Mouse (Mus musculus) kidney, adult 8-10 months (tissue): ENCODE measurements around the gene Dmpk.
"Not testable (repeated sequence)": the region's sequence is repeated elsewhere in the genome, so short reads cannot be mapped to it uniquely, and the experiment has no call there.

ENCODE experiments used
- DNase-seq, 2 experiments: peaks; one replicate each; pipeline ENCODE4 v3.0.0; 2022

The Dmpk gene

GRCm38 (mm10) chr7:19083701-19084100 is at the start of gene Dmpk:
TSS of gene Dmpk (plus strand) at chr7:19083849.
- no peak for DNase-seq

DNA sequence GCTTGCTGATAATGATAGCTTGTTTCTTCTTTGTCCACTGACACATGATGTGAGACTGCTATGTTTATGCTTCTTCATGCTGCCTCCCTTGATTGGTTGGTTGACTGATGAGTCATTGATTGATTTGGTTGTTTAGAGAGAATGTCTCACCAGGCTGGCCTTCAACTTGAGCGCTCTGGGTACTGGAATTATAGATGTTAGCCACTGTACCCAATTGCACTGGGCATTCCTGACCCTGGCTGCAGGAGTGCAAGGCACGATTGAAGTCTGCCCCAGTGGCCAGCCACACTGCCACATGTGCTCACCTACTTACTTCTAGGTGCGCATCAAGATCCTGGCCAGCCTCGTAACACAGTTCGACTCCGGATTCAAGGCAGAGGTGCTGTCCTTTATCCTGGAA is 39.0 kb upstream of the Dmpk start:
- DNase-seq = no peak

DNA sequence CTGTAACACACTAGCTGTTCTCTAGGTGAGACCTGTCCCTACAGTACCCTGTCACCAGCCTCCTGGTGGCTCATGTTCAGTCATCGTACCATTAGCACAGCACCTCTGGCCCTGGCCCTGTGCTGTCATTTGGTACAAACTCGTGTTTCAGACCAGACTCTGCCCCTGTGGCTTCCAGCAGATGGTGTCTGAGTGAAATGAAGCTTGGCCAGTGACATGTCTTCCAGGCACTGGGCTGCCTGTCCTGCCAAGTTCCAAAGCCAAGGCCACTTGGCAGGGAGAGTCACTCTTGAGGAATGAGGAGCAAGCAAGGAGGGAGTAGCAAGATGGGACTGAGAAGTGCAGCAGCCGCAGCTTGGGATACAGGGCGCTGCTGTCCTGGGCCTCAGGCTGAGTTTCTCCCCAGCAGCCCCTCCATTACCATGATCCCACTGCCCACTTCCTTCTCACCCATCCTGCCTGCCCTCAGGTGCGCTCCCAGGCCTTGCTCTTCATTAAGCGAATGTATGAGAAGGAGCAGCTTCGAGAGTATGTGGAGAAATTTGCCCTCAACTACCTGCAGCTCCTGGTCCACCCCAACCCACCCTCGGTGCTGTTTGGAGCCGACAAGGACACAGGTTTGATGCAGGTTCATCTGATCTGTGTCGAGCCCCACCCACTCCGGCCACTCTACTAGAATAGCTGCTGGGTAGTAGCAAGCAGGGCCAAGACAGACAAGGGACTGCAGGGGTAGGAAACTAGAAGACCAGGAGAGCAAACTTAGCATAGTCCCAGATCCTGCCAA is 37.2 kb upstream of the Dmpk start:
- no peak for DNase-seq

- DNase-seq = no peak
Observed at GRCm38 (mm10) chr7:19048006-19048527, 35.6 kb upstream of the Dmpk start.

GRCm38 (mm10) chr7:19049252-19049651 is 34.4 kb upstream of the Dmpk start:
- DNase-seq = no peak

DNA sequence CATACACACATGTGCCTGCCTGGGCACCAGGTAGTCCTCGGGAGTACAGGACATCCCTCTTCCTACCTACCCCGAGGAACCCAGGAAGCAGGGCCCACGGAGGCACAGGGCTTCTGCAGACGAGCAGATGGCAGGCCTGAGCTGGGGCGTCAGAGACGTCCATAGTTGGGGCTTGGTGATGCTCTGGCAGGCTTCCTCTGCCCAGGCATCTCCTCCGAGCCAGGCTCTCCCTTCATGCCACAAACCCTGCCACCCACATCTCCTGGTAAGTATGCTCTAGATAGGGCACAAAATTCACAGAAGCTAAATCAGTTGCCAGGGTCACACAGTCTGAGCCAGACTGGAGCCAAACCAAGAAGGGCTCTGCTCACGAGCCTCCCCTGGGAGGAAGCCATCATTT is 33.5 kb upstream of the Dmpk start:
- DNase-seq = no peak

- DNase-seq = no peak
Observed at GRCm38 (mm10) chr7:19051161-19051560, 32.5 kb upstream of the Dmpk start.

DNA sequence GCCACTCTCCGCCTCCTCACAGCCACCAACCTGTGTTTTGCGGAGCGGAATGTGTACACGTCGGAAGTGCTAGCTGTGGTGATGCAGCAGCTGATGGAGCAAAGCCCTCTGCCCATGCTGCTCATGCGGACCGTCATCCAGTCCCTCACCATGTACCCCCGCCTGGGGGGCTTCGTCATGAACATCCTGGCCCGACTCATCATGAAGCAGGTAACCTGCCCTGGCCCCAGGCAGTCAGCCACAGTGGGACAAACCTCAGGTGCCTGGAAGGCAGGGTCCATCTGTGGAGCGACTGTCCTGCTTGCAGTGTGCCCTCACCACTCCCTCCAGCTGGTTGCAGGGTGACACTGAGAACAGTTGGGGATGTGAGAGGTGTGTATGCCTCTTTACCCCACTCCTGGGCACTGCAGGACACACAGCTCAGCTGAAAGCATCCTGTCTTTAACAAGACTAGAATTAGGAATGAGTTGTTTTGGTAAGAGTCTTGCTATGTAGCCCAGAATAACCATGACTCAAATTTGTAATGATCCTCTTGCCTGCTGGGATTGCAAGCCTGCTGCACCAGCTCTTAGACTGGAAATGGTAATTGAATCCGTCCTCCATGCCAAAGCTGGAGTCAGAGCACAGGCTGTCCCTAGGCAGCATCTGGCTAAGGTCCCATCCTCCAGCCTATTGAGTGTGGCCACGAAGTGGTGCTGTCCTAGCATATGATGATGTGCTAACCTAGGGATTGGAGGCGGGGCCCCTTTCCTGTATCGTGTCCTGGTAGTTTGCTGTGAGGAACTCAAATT is 31.1 kb upstream of the Dmpk start:
- DNase-seq = no peak

GRCm38 (mm10) chr7:19053136-19053532 is 30.5 kb upstream of the Dmpk start:
- DNase-seq = no peak

GRCm38 (mm10) chr7:19054047-19054776 is 29.4 kb upstream of the Dmpk start, which contains the start of gene Rsph6a:
TSS of gene Rsph6a (plus strand) at chr7:19054690.
- DNase-seq = peak in 1 of 2 experiments; percentile 25

DNA sequence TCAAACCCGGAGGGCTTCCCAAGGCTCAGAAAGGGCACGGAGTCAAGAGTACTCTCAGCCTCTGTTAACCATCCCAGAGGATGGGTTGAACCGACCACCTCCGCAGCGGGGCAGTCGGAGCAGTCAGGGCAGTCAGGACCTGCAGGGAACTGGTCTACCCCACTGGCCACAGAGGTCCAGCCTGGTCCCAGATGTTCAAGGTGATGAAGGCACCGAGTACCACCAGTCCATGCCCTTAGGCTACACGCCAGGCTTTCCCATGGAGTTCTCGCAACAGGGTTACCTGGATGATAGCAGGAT is 28.9 kb upstream of the Dmpk start:
- DNase-seq = no peak

DNA sequence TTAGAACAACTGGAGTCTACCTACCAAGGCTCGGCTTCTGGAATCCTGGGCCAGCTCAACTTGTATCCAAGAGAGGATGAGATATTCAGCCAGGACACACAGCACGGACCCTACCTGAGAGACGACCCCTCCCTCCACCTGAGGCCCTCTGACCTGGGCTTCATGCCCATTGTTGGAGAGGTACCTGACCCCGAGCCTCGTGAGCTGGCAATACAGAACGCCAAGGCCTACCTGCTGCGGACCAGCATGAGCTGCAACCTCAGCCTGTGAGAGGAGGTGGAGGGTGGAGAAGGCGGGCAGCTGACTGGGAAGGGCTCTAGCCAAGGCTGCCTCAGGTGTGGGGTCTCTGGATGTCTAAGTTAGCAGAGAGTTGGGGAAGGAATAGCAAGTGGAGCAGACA is 28.5 kb upstream of the Dmpk start:
- no peak for DNase-seq

DNA sequence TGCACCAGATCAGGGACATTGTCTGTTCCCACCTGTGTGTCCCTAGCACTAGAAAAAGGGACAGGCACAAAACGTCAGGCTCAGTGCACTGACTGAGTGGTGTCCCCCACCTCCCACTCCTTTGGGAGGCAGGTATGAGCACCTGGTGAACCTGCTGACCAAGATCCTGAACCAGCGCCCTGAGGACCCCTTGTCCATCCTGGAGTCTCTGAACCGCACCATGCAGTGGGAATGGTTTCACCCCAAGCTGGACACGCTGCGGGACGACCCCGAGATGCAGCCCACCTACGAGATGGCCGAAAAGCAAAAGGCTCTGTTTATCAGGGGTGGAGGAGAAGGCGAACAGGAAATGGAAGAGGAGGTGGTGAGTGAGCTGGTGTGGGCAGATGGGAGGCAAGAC is 26.2 kb upstream of the Dmpk start:
- DNase-seq = no peak

DNA sequence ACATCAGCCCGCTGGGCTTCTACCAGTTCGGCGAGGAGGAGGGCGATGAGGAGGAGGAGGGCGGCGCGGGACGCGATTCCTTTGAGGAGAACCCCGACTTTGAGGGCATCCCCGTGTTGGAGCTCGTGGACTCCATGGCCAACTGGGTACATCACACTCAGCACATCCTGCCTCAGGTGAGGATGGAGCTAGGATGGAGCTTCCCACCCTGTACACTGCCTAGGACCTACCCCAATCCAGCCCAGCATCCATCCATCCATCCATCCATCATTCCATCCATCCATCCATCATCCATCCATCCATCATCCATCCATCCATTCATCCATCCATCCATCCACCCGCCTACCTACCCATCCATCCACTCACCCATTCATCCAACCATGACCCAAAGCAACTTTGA is 17.8 kb upstream of the Dmpk start:
- no peak for DNase-seq

GRCm38 (mm10) chr7:19067063-19067462 is 16.6 kb upstream of the Dmpk start:
- DNase-seq = no peak

DNA sequence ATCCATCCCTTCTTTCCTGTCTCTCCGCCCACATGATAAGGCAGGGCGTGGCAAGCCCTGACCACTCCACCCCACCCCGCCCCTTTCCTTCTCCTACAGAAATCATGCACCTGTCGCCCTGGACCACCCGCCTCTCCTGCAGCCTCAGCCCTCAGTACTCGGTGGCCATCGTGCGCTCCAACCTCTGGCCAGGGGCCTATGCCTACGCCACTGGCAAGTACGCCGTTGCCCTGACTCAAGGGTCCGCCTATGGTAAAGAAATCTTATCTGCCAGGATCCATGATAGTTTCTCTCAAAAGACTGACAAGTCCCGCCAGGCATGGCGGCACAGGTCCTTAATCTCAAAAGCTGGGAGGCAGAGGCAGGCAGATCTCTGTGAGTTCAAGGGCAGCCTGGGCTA is 15.7 kb upstream of the Dmpk start:
- no peak for DNase-seq

GRCm38 (mm10) chr7:19068707-19069106 is 14.9 kb upstream of the Dmpk start:
- DNase-seq = peak in 1 of 2 experiments; percentile 85

DNA sequence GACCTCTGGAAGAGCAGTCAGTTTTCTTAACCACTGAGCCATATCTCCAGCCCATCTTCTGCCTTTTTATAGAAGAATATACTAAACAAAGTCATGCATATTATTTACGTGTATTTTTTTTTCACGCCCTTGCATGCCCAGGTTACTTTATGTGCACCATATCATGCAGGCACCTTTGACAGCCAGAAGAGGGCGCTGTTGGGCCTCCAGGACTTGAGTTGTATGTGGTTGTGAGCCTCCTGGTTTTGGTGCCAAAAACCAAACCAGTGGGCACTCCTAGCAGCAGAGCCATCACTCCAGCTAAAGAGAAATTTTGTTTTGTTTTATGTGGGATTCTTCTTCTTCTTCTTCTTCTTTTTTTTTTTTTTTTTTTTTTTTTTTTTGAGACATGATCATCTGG is 14.1 kb upstream of the Dmpk start:
- DNase-seq = no peak

DNA sequence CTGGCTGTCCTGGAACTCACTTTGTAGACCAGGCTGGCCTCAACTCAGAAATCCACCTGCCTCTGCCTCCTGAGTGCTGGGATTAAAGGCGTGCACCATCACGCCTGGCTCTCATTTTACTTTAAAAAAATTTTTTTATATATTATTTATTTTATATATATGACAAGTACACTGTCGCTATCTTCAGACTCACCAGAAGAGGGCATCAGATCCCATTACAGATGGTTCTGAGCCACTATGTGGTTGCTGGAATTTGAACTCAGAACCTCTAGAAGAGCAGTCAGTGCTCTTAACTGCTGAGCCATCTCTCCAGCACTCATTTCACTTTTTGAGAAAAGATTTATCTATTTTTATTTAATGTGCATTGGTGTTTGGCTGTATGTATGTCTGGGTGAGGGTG is 12.6 kb upstream of the Dmpk start:
- not testable (repeated sequence) for DNase-seq

DNA sequence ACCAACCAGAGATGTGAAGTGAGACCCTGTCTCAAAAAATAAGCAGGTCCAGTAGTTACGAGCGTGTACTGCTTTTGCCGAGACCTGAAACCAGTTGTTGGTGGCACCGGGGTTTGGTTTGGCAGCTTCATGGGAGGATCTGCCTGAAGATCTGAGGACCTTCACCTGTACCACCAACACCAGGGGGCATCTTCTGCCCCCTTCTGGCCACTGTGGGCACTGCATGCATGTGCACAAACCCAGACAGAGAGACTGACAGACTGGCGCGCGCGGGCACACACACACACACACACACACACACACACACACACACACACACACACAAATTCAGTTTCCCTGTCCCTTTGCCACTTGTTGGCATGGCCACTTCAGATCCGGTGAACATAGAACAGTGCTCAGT is 10.1 kb upstream of the Dmpk start:
- DNase-seq = peak in 1 of 2 experiments; percentile 67

GRCm38 (mm10) chr7:19074494-19074893 is 9.2 kb upstream of the Dmpk start:
- DNase-seq = no peak

GRCm38 (mm10) chr7:19075231-19075630 is 8.4 kb upstream of the Dmpk start:
- no peak for DNase-seq
